Mouse (Mus musculus) spleen, postnatal 10 days (tissue): Measurements from ENCODE around the gene Pias4.
A peak's percentile ranks its signal among the peaks of the same experiment; 100 is the strongest.

ENCODE experiments used
- DNase-seq, 2 experiments: peaks; one replicate each; pipeline ENCODE4 v3.0.0; 2021 to 2022; ENCODE audit warnings: low spot score in 2 of 2

The Pias4 gene

DNA sequence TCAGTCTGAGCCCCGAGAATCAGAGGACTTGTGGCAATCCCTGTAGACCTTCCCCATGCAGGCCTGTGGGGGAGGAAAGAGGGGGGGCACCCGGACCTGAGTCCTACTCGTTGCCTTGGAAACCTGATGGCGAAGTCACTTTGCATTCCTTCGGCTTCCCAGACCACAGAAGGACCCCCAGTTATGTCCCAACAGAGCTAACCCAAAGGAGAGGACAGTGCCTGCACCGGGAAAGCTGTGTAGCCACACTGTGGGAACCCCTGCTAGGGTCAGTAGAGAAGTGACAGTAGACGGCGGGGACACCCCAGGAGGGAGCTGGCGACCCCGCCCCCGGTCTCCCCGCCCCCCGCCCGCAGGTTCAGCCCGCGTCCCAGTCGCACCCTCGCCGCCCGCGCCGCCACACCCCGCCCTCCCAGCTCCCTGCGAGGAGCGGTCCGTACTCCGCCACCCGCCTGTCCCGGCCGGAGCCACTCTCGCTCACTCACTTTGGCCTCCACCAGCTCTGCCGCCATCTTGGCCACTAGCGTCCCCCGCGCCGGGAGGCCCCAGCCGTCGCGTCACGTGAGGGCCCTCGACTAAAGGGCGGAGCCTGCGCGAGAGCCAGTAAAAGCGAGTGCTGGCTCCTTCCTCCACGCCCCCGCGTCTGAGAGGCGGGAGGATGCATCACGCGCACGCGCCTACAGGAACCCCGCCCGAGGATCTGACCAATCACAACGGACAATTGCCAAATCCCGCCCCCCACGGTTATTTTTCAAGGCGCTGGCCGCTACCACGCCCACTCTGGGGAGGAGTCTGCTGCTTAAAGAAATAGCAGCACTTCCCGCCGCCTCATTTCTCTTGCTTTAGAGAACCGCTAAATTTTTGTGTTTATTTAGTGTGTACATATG lies at the start of gene Pias4:
TSS of gene Pias4 (minus strand) at position 724 of the 887 bp plus-strand sequence.
- DNase-seq, result peak; percentile 100

DNA sequence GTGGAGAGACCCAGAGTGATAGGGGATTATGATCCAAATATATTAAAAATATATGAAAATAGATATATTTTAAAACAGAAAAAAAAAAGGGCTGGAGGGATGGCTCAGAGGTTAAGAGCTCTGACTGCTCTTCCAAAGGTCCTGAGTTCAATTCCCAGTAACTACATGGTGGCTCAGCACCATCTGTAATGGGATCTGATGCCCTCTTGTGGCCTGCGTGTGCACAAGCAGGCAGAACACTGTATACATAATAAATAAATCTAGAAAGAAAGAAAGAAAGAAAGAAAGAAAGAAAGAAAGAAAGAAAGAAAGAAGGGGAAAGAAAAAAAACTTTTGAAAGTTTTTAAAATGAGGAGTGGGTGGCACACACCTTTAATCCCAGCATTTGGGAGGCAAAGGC lies 49.5 kb upstream of the Pias4 start:
- DNase-seq, result peak in 1 of 2 experiments; percentile 67

DNA sequence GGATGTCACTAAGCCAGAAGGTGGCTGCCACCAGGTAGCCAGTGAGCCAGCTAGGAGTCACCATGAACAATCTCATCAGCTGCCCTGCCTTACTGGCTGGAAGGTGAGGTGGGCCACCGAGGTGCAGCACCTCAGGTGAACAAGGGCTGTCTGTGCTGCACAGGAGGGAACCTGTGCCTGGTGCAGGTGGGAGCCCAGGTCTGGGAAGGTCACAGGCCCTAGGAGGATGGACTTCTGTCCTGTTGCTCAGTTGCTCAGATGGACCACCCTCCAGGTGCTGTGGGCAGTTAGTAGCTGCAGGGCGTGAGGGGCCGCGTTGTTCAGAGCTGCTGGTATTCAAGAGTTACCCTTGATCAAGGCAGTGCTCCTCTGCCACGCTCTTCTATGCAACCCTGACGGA lies 49.1 kb upstream of the Pias4 start:
- no peak for DNase-seq

DNA sequence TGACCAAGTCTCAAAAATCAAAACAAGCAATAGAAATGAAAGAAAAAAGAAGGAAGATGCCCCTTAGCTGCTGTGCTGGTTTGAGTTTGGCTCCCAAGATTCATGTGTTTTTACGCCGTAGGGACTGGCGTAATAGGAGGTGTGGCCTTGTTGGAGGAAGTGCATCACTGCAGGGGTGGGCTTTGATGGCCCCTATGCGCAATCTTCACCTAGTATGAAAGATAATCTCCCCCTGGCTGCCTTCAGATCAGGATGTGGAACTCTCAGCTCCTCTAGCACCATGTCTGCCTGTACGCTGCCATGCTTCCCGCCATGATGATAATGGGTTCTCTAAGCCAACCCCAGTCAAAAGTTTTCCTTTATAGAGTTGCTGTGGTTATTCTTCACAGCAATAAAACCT lies 48.5 kb upstream of the Pias4 start:
- DNase-seq, result no peak

- peak in 1 of 2 experiments; percentile 46 for DNase-seq
Observed at GRCm38 (mm10) chr10:81210154-81210553, 42.4 kb upstream of the Pias4 start.

DNA sequence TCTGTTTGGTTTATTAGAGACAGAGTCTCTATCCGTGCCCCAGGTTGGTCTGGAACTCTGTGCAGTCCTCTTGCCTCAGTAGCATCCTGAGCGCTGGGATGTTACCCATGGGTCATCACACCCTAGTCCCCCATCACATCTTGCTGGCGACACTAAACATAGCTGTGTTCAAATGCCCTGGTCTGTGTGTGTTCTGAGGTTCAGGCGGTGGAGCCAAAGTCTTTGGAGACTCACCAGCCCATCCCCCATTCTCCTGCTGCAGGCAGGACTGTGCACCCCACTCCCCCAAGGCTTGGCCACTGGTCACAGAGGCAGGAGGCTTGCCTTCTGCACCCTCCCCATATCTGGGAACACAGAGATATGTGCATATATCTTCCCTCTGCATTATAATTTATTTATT lies 36.4 kb upstream of the Pias4 start:
- DNase-seq, result no peak

GRCm38 (mm10) chr10:81202978-81203720 lies 35.4 kb upstream of the Pias4 start:
- DNase-seq, result no peak

DNA sequence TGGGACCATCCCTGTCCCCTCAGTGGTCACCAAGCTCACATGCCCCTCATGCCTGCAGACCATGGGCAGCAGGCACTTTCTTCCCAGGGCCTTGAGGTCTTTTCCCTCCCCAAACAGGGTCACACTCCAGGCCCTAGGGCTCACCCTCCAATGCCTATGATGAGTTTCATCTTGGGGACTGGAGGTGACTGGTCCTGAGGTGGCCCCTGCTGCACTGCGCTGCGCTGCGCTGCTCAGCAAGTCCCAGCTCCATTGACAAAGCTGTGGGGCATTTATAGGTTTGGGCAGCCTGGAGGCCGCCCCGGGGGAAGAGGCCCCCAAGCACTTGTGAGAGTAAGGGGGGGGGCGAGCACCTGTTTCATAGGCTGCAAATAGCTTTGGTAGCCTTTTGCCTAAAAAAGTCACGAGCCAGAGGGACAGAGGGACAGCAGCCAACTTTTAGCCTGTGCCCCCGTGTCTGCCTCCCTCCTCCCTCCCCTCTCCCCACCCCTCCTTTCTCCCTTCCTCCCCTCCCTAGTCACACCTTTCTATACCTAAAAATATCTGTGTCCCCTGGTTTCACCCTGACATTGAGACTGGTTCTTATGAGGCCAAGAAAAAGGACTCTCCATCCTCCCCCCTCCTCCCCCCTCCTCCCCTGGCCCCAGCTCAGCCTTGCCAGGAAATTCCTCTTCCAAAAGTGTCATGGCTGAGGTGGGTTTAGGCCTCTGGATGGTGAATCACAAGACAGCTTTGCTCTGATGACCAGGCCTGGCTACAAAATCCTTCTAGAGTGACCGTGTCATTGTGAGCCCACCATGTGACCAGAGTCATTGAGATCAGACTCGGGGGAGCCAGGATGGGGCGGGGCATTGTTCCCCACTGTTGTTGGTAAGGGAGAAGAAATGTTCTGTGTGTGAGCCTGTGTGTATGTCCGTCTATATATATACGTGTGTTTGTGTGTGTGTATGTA lies 34.4 kb upstream of the Pias4 start, which contains the start of gene Nmrk2:
TSS of gene Nmrk2 (minus strand) at position 245 of the 952 bp plus-strand sequence.
- no peak for DNase-seq

GRCm38 (mm10) chr10:81200605-81201287 lies 33.0 kb upstream of the Pias4 start:
- DNase-seq, result no peak

GRCm38 (mm10) chr10:81200141-81200540 lies 32.4 kb upstream of the Pias4 start:
- no peak for DNase-seq

GRCm38 (mm10) chr10:81198990-81199389 lies 31.3 kb upstream of the Pias4 start:
- no peak for DNase-seq

- DNase-seq, result peak; percentile 54 to 77
Observed at GRCm38 (mm10) chr10:81198230-81198629, 30.5 kb upstream of the Pias4 start.

DNA sequence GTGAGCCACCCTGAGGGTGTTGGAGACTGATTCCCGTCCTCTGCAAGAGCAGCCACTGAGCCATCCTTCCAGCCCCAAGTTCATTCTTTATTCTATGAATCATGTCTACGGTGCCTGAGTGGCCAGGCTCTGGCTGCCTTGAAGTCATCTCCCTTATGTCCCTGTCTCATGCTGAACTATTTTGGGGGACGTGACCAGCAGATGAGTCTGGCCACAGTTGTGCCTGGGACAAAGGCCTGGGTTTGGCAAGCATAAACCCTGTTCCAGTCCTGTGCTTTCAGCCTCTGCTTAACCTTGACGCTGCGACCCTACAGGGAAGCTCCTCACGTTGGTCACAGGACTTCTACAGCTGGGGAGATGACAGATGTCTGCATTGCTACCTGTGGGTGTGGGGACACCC lies 29.6 kb upstream of the Pias4 start:
- no peak for DNase-seq

DNA sequence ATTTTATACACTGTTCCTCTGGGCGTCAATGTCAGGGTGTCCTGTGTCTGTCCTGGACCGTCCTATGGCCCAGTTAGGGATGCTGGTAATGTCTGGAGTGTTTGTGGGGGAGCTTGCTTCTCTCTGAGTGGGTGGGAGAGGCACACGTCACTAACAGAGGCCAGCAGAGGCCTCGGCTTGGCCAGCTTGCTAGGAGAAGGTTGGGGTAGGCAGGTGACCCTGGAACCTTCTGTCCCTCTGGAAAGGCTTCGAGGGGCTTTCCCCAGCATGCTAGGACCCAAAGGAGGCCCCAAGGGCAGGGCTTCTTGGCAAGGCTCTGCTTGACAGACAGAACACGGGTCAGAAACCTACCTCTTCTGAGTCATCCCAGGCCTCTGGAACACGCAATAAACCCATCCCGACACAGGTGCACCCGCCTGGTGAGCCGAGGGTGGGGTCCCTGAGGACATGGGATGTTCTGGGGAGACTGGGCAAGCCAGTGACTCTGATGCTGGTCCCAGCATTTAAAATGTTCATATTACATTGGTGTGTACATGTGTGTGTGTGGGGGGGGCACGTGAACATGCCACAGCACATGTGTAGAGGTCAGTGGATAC lies 28.8 kb upstream of the Pias4 start:
- no peak for DNase-seq

- no peak for DNase-seq
Observed at GRCm38 (mm10) chr10:81195300-81195699, 27.6 kb upstream of the Pias4 start.

- peak in 1 of 2 experiments; percentile 64 for DNase-seq
Observed at GRCm38 (mm10) chr10:81193991-81194774, 26.5 kb upstream of the Pias4 start.

- no peak for DNase-seq
Observed at GRCm38 (mm10) chr10:81192968-81193501, 25.3 kb upstream of the Pias4 start.

DNA sequence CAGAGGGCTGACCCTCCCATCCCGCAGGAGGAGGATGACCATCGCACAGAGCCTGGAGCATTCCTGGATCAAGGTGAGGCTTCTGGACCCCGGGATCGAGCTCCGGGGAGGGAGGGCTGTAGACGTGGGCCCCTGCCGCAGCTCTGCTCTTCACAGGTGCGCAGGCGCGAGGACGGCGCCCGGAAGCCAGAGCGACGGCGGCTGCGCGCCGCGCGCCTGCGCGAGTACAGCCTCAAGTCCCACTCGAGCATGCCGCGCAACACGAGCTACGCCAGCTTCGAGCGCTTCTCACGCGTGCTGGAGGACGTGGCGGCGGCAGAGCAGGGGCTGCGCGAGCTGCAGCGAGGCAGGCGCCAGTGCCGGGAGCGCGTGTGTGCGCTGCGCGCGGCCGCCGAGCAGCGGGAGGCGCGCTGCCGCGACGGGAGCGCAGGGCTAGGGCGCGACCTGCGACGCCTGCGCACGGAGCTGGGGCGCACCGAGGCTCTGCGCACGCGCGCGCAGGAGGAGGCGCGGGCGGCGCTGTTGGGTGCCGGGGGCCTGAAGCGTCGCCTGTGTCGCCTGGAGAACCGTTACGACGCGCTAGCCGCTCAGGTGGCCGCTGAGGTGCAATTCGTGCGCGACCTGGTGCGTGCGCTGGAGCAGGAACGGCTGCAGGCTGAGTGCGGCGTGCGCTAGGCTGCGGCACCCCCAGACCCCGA lies 24.7 kb upstream of the Pias4 start:
- peak; percentile 73 to 85 for DNase-seq
